Mouse (Mus musculus) heart, postnatal 10 days (tissue): ENCODE results near the gene Uba6. TPM values are rescaled to one million over a fixed set of nuclear protein-coding genes. Genes with fewer than 3 reads are reported as not detected.

Experiments used
- DNase-seq, 2 experiments: peaks; one replicate each; pipeline ENCODE4 v3.0.0; 2021
- intact Hi-C: fragments of 180-260 bp; cut with DNase I; formaldehyde crosslinking; loops from one replicate; pipeline ENCODE4 v1.15.1; 2025
- total RNA-seq, 2 experiments: library from RNA; stranded (reverse); gene quantifications; 2 replicates each; pipeline ENCODE4 v1.2.3; 2021

Gene Uba6
- 1 to 10 TPM; 6.5 to 8.7 TPM for total RNA-seq

- peak; percentile 98 to 99 for DNase-seq
- intact Hi-C loops = loop anchor here (2.0 to 10.0 kb wide), 2 partner anchors 108 to 632 kb away; partner anchors contain the start of genes Cenpc1 and Ythdc1
Observed at GRCm38 (mm10) chr5:86172449-86173161, at the start of gene Uba6. Gene Uba6, minus strand, starts transcription at chr5:86172803.

GRCm38 (mm10) chr5:86197801-86198200 is 25.2 kb upstream of the Uba6 start, which contains the start of gene Gnrhr:
Gene Gnrhr, minus strand, starts transcription at chr5:86197901.
- intact Hi-C loops = no loop called here
- no peak for DNase-seq

GRCm38 (mm10) chr5:86191356-86191755 is 18.8 kb upstream of the Uba6 start:
- peak; percentile 18 to 47 for DNase-seq
- intact Hi-C loops = loop anchor here (1.0 to 2.0 kb wide), 2 partner anchors 17 to 219 kb away; no protein-coding TSS in a partner anchor

GRCm38 (mm10) chr5:86190770-86191169 is 18.2 kb upstream of the Uba6 start:
- peak; percentile 25 to 46 for DNase-seq
- intact Hi-C loops = loop anchor here (1.0 to 2.0 kb wide), 2 partner anchors 16 to 220 kb away; no protein-coding TSS in a partner anchor

- DNase-seq = peak in 1 of 2 experiments; percentile 5
- intact Hi-C loops = loop anchor here (2.0 kb wide), 1 partner anchor 15 kb away; no protein-coding TSS in a partner anchor
Observed at GRCm38 (mm10) chr5:86190290-86190689, 17.7 kb upstream of the Uba6 start.

- DNase-seq = no peak
- intact Hi-C loops = no loop called here
Observed at GRCm38 (mm10) chr5:86187441-86187840, 14.8 kb upstream of the Uba6 start.

GRCm38 (mm10) chr5:86173778-86174177 is 1.2 kb upstream of the Uba6 start:
- intact Hi-C loops = loop anchor here (2.0 to 10.0 kb wide), 3 partner anchors 17 to 631 kb away; partner anchors contain the start of genes Cenpc1 and Ythdc1
- DNase-seq = no peak

- intact Hi-C loops = loop anchor here (2.0 to 10.0 kb wide), 2 partner anchors 107 to 633 kb away; partner anchors contain the start of genes Cenpc1 and Ythdc1
- no peak for DNase-seq
Observed at GRCm38 (mm10) chr5:86172088-86172448, 535 bp downstream of the Uba6 start.

- intact Hi-C loops = loop anchor here (5.0 kb wide), 1 partner anchor 63 kb away; the partner anchor contains the start of gene Cenpc1
Observed at GRCm38 (mm10) chr5:86129828-86130227, 42.8 kb downstream of the Uba6 start.

GRCm38 (mm10) chr5:86128749-86129148 is 43.9 kb downstream of the Uba6 start:
- DNase-seq = no peak
- intact Hi-C loops = no loop called here

More at GRCm38 (mm10) chr5:86129828-86130227, 42.8 kb downstream of the Uba6 start:
- no peak for DNase-seq

GRCm38 (mm10) chr5:86118457-86119094 is 54.0 kb downstream of the Uba6 start:
- intact Hi-C loops = no loop called here
- no peak for DNase-seq

- intact Hi-C loops = no loop called here
- peak; percentile 12 to 15 for DNase-seq
Observed at GRCm38 (mm10) chr5:86113997-86114396, 58.6 kb downstream of the Uba6 start.

- DNase-seq = no peak
- intact Hi-C loops = no loop called here
Observed at GRCm38 (mm10) chr5:86113037-86113436, 59.6 kb downstream of the Uba6 start.

GRCm38 (mm10) chr5:86111074-86111473 is 61.5 kb downstream of the Uba6 start:
- intact Hi-C loops = no loop called here
- DNase-seq = no peak

GRCm38 (mm10) chr5:86106610-86107009 is 66.0 kb downstream of the Uba6 start:
- intact Hi-C loops = no loop called here
- no peak for DNase-seq

- intact Hi-C loops = no loop called here
- no peak for DNase-seq
Observed at GRCm38 (mm10) chr5:86102176-86102575, 70.4 kb downstream of the Uba6 start.

GRCm38 (mm10) chr5:86100621-86101020 is 72.0 kb downstream of the Uba6 start:
- no peak for DNase-seq
- intact Hi-C loops = no loop called here

GRCm38 (mm10) chr5:86098988-86099387 is 73.6 kb downstream of the Uba6 start:
- intact Hi-C loops = no loop called here
- DNase-seq = no peak

- intact Hi-C loops = no loop called here
- DNase-seq = no peak
Observed at GRCm38 (mm10) chr5:86094754-86095153, 77.8 kb downstream of the Uba6 start.

- DNase-seq = no peak
- intact Hi-C loops = no loop called here
Observed at GRCm38 (mm10) chr5:86086751-86087150, 85.9 kb downstream of the Uba6 start.

- intact Hi-C loops = no loop called here
- no peak for DNase-seq
Observed at GRCm38 (mm10) chr5:86084979-86085378, 87.6 kb downstream of the Uba6 start.

- DNase-seq = no peak
- intact Hi-C loops = no loop called here
Observed at GRCm38 (mm10) chr5:86083987-86084386, 88.6 kb downstream of the Uba6 start.
